Mouse (Mus musculus): ENCODE results near the gene Olfr462. TPM values are rescaled to one million over a fixed set of nuclear protein-coding genes. Genes with fewer than 3 reads are reported as not detected.

Gene Olfr462
- total and polyA plus RNA-seq, 3 experiments, result 0.17 TPM; not detected in 2

GRCm38 (mm10) chr11:87904331-87904730 is 12.3 kb upstream of the Olfr462 start:
- H3K27ac ChIP-seq (ENCODE audit: insufficient read depth, low read depth), result no peak overlapping the region
- in situ Hi-C loops (cut with MboI; ENCODE audit: low pct_ligation_motif_present, low pct_unique_long_range_greater_than_20kb, low sequenced_read_pairs) (no loop called here), dilution Hi-C loops (cut with MboI; ENCODE audit: extremely low pct_ligation_motif_present, extremely low pct_unique_long_range_greater_than_20kb, low sequenced_read_pairs) (no loop called here)
- no peak for DNase-seq (ENCODE audit: extremely low read depth)
- peaks cover 4 to 8% of the 10 kb centered on the region in 2 experiments; a peak in 2 of 4 replicates for H3K4me1 ChIP-seq (ENCODE audit: control insufficient read depth in 1 of 2, insufficient read depth in 2 of 2)
- H3K79me2 ChIP-seq (replicated peaks; ENCODE audit: control insufficient read depth, extremely low read depth, insufficient read depth, poor library complexity, severe bottlenecking), result no peaks in the 10 kb centered on the region
- no peaks in the 10 kb centered on the region for H3K36me3 ChIP-seq (replicated peaks in 1 of 2; ENCODE audit: control insufficient read depth in 1 of 2, insufficient read depth in 1 of 2, low read length in 1 of 2)
- no peak for TF ChIP-seq MYC (IDR thresholded peaks at IDR 0.05; ENCODE audit: low read depth, low read length)
- TF ChIP-seq KAT2A (IDR thresholded peaks at IDR 0.05; ENCODE audit: insufficient replicate concordance, low read length), result no peak
- TF ChIP-seq RCOR1 (conservative IDR thresholded peaks at IDR 0.05; ENCODE audit: low read depth, low read length), result no peak
- no peak for TF ChIP-seq CHD1 (IDR thresholded peaks at IDR 0.05; ENCODE audit: low read depth, low read length)
- TF ChIP-seq RAD21 (IDR thresholded peaks at IDR 0.05; ENCODE audit: low read depth, low read length), result no peak
- no peak overlapping the region for H3K4me3 ChIP-seq (replicated peaks in 1 of 3; ENCODE audit: low read depth in 2 of 3, low read length in 2 of 3, poor library complexity in 1 of 3)
- H3K4me2 ChIP-seq (ENCODE audit: insufficient read depth, low read depth, poor library complexity, severe bottlenecking), result no peak overlapping the region
- H3K9me3 ChIP-seq (replicated peaks; ENCODE audit: low read length), result peaks cover 2% of the 10 kb centered on the region
- H3K27me3 ChIP-seq (replicated peaks), result peaks cover 48% of the 10 kb centered on the region
- H3K9ac ChIP-seq (ENCODE audit: insufficient read depth, low read depth), result no peak overlapping the region

- H3K9ac ChIP-seq (ENCODE audit: insufficient read depth, low read depth), result no peak within 1 kb of the TSS
- H3K27me3 ChIP-seq (replicated peaks), result peaks cover 50% of the 10 kb centered on the region
- H3K4me3 ChIP-seq (replicated peaks in 1 of 3; ENCODE audit: low read depth in 2 of 3, low read length in 2 of 3, poor library complexity in 1 of 3), result no peak within 1 kb of the TSS
- H3K27ac ChIP-seq (ENCODE audit: insufficient read depth, low read depth), result no peak within 1 kb of the TSS
- dilution Hi-C loops (cut with MboI; ENCODE audit: extremely low pct_ligation_motif_present, extremely low pct_unique_long_range_greater_than_20kb, low sequenced_read_pairs), result no loop called here
- H3K4me2 ChIP-seq (ENCODE audit: insufficient read depth, low read depth, poor library complexity, severe bottlenecking), result no peak within 1 kb of the TSS
- no peaks in the 10 kb centered on the region for H3K36me3 ChIP-seq (replicated peaks in 1 of 2; ENCODE audit: control insufficient read depth in 1 of 2, insufficient read depth in 1 of 2, low read length in 1 of 2)
- H3K4me1 ChIP-seq (ENCODE audit: control insufficient read depth in 1 of 2, insufficient read depth in 2 of 2), result peaks cover 0 to 3% of the 10 kb centered on the region in 2 experiments; a peak in 2 of 4 replicates
- no peak for TF ChIP-seq JUN (IDR thresholded peaks at IDR 0.05; ENCODE audit: insufficient read depth, low read depth, low read length)
- TF ChIP-seq MXI1 (IDR thresholded peaks at IDR 0.05; ENCODE audit: low read depth, low read length), result no peak
- TF ChIP-seq ELF1 (IDR thresholded peaks at IDR 0.05; ENCODE audit: low read depth, low read length), result no peak
- TF ChIP-seq MAX (IDR thresholded peaks at IDR 0.05; ENCODE audit: low read length), result no peak
- TF ChIP-seq GABPA (IDR thresholded peaks at IDR 0.05; ENCODE audit: insufficient replicate concordance, low read depth, low read length), result no peak
- TF ChIP-seq NELFE (IDR thresholded peaks at IDR 0.05; ENCODE audit: low read depth, low read length), result no peak
- TF ChIP-seq CHD1 (IDR thresholded peaks at IDR 0.05; ENCODE audit: low read depth, low read length), result no peak
- no peak for TF ChIP-seq TBP (conservative IDR thresholded peaks at IDR 0.05; ENCODE audit: low read depth, low read length)
- no peak for TF ChIP-seq CHD2 (IDR thresholded peaks at IDR 0.05; ENCODE audit: low read length)
- TF ChIP-seq MAZ (IDR thresholded peaks at IDR 0.05; ENCODE audit: low read depth, low read length), result no peak
- TF ChIP-seq ZNF384 (IDR thresholded peaks at IDR 0.05; ENCODE audit: low read depth, low read length), result no peak
- no peak for TF ChIP-seq POLR2A (IDR thresholded peaks at IDR 0.05; ENCODE audit: low read depth, low read length)
- no peak for TF ChIP-seq UBTF (IDR thresholded peaks at IDR 0.05; ENCODE audit: low read depth, low read length)
- TF ChIP-seq SMC3 (IDR thresholded peaks at IDR 0.05; ENCODE audit: low read depth, low read length), result no peak
- no peak for TF ChIP-seq MAFK (IDR thresholded peaks at IDR 0.05; ENCODE audit: insufficient replicate concordance, low read length)
- no peak for TF ChIP-seq PAX5 (IDR thresholded peaks at IDR 0.05; ENCODE audit: low read length)
- no peak for DNase-seq (ENCODE audit: extremely low read depth)
- H3K79me2 ChIP-seq (replicated peaks; ENCODE audit: control insufficient read depth, extremely low read depth, insufficient read depth, poor library complexity, severe bottlenecking), result no peaks in the 10 kb centered on the region
- in situ Hi-C loops (cut with MboI; ENCODE audit: low pct_ligation_motif_present, low pct_unique_long_range_greater_than_20kb, low sequenced_read_pairs), result no loop called here
- H3K9me3 ChIP-seq (replicated peaks; ENCODE audit: low read length), result peaks cover 2% of the 10 kb centered on the region
These were observed 5.2 kb upstream of the Olfr462 start, which contains the start of gene Olfr463 for GRCm38 (mm10) chr11:87897287-87897686. Gene Olfr463 (minus strand): TSS chr11:87897387.
